Mouse (Mus musculus) activated CD4-positive, CD25-positive, alpha-beta regulatory T cell, adult 9 weeks (primary cell): ENCODE data around the gene Sall4. TPM values are rescaled to one million over a fixed set of nuclear protein-coding genes. Genes with fewer than 3 reads are reported as not detected.

Experiments
- polyA plus RNA-seq: library from polyadenylated mRNA; unstranded; fragments of 100-300 nt; shearing (Covaris generic); gene quantifications from one replicate; pipeline ENCODE4 v1.2.1, GENCODE M21; 2017

Sall4 gene
- not detected for polyA plus RNA-seq

GRCm38 (mm10) chr2:168767582-168767981 lies at the start of gene Sall4:
Gene Sall4 (minus strand): TSS chr2:168767943.

GRCm38 (mm10) chr2:168742059-168742627 lies 25.6 kb downstream of the Sall4 start, which contains the start of gene Atp9a:
Gene Atp9a (minus strand): TSS chr2:168742409.

Other genes with a start within 250 kb of the Sall4 start
- gene Nfatc2, start 166.3 kb downstream of the Sall4 start, polyA plus RNA-seq = 57.8 TPM
- gene Atp9a, start 25.5 kb downstream of the Sall4 start, polyA plus RNA-seq = 20.3 TPM
- 43.7 TPM for gene Zfp64, start 187.6 kb upstream of the Sall4 start, polyA plus RNA-seq